Mouse (Mus musculus) brain, adult 2 months (tissue): ENCODE data around the gene Fkbp5.
A peak's percentile ranks its signal among the peaks of the same experiment; 100 is the strongest.
"Not testable (repeated sequence)": the region's sequence is repeated elsewhere in the genome, so short reads cannot be mapped to it uniquely, and the experiment has no call there.

Source experiments
- DNase-seq: peaks from one replicate; pipeline ENCODE4 v3.0.0; 2011; ENCODE audit warnings: low read depth, low spot score

Gene Fkbp5

GRCm38 (mm10) chr17:28517441-28517955 is at the start of gene Fkbp5:
TSS of gene Fkbp5 (minus strand) at chr17:28517527.
- peak; percentile 74 for DNase-seq

DNA sequence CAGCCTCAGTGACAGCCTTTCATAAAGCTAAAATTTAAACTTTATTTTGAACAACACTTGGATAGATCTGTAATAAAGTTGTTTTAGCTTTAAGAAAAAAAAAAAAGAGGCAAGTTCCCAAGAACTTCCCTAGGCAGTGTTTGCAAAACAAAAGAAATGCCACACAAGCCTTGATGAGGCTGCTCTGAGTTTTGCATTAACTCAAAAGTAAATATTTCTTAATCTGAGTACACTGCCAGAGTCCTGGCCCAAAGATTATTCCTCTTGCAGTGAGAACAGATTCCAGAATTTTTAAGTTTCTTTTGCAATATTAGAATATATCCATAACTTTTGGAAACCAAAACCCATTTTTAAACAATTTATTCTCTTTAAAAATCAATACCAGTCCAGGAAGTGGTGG is 47.9 kb upstream of the Fkbp5 start:
- no peak for DNase-seq

DNA sequence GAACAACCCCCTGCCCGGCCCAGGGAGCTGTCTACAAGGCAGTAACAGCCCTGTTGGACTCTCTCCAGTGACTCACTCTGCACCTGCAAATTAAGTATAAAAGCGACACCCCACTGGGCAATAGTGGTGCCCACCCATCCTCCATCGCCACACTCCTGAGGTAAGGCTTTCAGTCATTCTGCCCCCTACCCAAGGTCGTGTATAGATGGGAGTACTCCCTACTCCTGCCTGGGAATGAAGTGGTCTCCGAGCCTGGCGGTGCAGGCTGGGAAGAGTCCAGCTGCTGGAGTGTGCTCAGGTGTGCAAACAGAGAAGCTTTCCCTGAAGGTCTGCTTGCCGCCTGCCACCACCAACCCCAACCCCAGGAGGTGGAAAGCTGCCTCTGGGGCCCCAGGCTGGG is 44.3 kb upstream of the Fkbp5 start:
- DNase-seq, result no peak

GRCm38 (mm10) chr17:28560598-28560997 is 43.3 kb upstream of the Fkbp5 start, which contains the start of gene Clps:
TSS of gene Clps (minus strand) at chr17:28560766.
- DNase-seq, result no peak

GRCm38 (mm10) chr17:28557772-28558171 is 40.4 kb upstream of the Fkbp5 start:
- DNase-seq, result no peak

GRCm38 (mm10) chr17:28556635-28557396 is 39.5 kb upstream of the Fkbp5 start:
- DNase-seq, result peak; percentile 53

GRCm38 (mm10) chr17:28554021-28554420 is 36.7 kb upstream of the Fkbp5 start:
- DNase-seq, result not testable (repeated sequence)

GRCm38 (mm10) chr17:28553040-28553793 is 35.9 kb upstream of the Fkbp5 start:
- peak; percentile 82 for DNase-seq

DNA sequence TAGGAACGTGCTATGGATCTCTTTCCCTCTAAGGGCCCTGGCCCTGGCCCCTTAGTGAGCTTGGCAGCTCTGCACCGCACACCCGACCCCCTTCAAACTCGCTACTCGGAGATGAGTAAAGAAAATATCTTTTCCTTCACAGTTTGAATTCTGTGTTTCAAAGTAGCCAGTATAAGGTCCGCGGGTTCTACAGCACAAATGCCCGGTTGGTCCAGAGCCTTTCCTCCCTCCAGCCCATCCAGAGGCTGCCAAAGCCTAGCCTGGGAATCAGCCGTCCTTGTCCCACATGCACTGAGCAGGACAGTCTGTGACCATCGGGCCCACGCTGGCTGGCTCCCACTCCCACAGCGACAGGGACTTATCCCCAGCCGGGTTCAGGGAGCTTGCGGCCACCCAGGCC is 31.8 kb upstream of the Fkbp5 start, which contains the start of gene Clpsl2:
TSS of gene Clpsl2 (plus strand) at position 301 of the 400 bp plus-strand sequence.
- DNase-seq, result no peak

DNA sequence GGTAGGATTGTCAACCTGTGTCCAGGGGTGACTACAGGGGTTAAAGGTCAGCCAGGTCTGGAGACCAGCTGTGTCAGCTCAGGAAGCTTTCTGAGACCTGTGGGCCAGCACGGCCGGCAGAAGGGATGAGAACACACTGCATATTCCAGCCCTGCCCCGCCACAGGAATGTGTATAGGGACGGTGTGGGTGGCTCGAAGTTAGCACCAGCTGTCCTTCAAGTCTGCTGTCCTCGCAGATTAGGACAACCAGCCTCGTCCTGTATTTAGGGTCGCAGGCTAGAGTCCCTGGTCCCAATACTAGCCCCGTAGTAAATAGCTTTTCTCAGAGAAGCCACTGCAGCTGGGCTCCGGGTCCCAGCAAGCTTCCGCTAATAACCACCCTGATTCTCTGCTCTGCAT is 31.2 kb upstream of the Fkbp5 start:
- DNase-seq, result no peak

GRCm38 (mm10) chr17:28546925-28547324 is 29.6 kb upstream of the Fkbp5 start:
- no peak for DNase-seq

- DNase-seq, result no peak
These were observed 20.6 kb upstream of the Fkbp5 start for GRCm38 (mm10) chr17:28537881-28538280.

- no peak for DNase-seq
These were observed 16.0 kb upstream of the Fkbp5 start for GRCm38 (mm10) chr17:28533327-28533726.

- no peak for DNase-seq
These were observed 15.2 kb upstream of the Fkbp5 start for GRCm38 (mm10) chr17:28532557-28532956.

- DNase-seq, result no peak
These were observed 14.6 kb upstream of the Fkbp5 start for GRCm38 (mm10) chr17:28531946-28532345.

GRCm38 (mm10) chr17:28530506-28530905 is 13.2 kb upstream of the Fkbp5 start, which contains the start of gene Armc12:
TSS of gene Armc12 (plus strand) at chr17:28530806.
- no peak for DNase-seq

GRCm38 (mm10) chr17:28529116-28529515 is 11.8 kb upstream of the Fkbp5 start:
- DNase-seq, result no peak

DNA sequence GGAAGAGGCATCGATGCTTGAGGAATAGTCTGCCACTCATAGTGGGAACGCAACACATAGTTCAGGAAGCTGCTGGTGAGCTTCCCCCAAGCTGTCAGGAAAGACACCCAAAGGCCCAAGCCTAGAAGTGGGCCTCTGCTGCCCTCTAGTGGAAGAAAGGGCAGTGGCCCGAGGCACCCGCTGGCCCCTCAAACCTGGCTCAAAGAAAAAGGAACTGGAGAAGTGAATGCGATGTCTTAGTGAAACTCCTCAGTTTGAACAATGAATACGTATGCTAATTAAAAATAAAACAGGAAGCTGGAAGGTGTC is 10.7 kb upstream of the Fkbp5 start:
- DNase-seq, result peak; percentile 84

- DNase-seq, result no peak
These were observed 10.1 kb upstream of the Fkbp5 start for GRCm38 (mm10) chr17:28527184-28528042.

DNA sequence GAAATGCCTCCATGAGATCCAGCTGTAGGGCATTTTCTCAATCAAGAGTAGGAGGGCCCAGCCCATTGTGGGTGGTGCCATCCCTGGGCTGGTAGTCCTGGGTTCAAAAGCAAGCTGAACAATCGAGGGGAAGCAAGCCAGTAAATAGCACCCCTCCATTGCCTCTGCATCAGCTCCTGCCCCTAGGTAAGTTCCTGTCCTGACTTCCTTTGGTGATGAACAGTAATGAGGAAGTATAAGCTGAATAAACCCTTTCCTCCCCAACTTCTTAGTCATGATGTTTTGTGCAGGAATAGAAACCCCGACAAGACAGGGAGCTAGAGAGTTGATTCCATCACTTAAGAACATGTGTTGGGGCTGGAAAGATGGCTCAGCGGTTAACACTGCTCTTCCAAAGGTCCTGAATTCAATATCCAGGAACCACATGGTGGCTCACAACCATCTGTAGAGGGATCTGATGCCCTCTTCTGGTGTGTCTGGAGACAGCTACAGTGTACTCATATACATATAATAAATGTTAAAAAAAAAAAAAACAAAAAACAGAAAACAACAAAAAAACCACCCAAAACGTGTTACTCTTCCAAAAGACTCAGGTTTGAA is 7.6 kb upstream of the Fkbp5 start:
- DNase-seq, result no peak

DNA sequence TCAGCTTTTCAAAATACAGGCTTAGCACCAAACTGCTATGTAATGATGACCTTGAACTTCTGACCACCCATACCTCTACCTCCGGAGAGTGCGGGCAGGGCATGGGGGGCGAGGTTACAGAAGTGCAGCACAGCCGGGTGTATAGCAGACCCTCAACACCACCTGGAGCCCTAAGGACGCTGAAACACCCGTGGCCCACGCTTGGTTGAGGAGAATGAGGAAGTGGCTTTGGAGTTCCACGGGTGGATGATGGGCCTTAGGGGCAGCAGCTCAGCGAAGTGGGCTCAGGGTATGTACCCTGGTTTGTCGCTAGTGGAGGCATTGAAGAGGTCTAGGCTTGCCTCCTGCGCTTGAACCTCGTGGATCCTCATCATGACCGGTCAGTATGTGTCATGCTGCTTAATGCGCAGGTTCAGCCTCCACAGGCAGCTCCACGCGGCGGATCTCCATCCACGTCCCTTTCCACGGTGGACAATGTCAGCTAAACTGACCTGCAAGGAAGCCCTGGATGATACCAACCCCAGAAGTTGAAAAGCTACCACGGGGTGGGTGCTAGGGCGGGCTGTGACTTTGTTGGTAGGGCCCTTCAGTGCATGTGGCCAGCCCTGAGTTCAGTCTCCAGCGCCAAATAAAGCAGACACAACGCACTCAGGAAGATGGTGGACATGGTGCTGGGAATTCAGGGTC is 6.8 kb upstream of the Fkbp5 start:
- no peak for DNase-seq
